Mouse (Mus musculus): ENCODE results near the gene Trpc2. TPM values are rescaled to one million over a fixed set of nuclear protein-coding genes. Genes with fewer than 3 reads are reported as not detected.
"Not testable (repeated sequence)": the region's sequence is repeated elsewhere in the genome, so short reads cannot be mapped to it uniquely, and the experiment has no call there.

The Trpc2 gene
- under 1 TPM; 0.42 to 0.54 TPM for total RNA-seq (2021)
- long read RNA-seq, experiment 1, result 0 reads
- long read RNA-seq, experiment 2, partial matches to known transcripts, result 2 of 2 reads
- long read RNA-seq, experiment 2, other reads (novel, unspliced or antisense), result 0 of 2 reads

DNA sequence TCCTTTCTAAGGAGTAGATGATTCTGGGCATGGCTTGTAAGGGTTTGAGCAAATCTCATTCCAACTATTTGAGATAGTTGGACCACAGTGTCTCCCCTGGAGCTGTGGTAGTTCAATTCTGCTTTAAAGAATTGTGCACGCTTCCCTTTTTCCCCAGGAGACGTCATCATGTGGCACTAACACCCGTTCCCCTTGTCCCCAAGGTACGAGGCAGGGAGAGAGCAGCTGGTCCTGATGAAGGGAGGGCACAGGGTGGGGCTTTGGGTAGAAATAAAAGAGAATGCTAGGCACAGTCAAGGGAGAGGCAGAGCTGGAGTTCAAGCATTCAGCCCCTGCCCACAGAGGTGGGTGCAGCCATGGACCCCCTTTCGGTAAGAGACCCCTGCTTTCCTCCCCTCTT lies at the start of gene Trpc2:
TSS of gene Trpc2 (plus strand) at position 301 of the 400 bp plus-strand sequence.
- no peak for DNase-seq
- intact Hi-C loops (cut with DNase I), result no loop called here

DNA sequence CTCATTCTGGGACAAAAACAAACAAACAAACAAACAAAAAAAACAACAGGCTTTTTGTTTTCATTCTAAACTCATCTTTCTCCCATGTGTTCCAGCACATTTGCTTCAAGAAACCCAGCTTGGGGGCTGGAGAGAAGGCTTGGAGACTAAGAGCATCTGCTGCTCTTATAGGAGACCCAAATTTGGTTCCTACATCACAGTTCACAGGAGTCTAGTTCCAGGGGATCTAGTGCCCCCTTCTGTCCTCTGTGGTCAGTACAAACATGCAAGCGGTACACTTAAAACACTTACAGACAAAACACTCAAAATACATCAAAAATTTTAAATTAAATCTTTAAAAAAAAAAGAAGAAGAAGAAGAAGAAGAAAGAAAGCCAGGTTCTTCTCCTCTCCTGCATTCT lies 48.0 kb upstream of the Trpc2 start:
- intact Hi-C loops (cut with DNase I), result loop anchor here (5.0 kb wide), 2 partner anchors 38 to 118 kb away; no protein-coding TSS in a partner anchor

DNA sequence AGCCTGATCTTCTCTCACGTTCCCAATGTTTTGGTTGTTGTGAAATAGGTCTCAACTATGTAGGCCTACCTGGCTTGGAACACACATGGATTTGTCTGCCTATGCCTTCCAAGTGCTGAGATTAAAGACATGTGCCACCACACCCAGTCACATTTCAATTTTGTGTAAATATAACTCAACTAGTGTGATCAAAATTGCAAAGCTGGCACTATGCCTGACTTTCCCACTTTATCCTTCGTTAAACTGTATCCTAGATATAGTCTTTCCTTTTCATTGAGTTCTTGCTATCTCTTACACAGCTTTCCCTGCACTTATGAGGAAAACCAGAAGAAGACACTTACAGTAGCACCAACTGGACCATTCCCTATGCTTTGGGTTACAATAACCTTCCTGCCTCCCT lies 47.4 kb upstream of the Trpc2 start:
- intact Hi-C loops (cut with DNase I), result loop anchor here (5.0 kb wide), 1 partner anchor 38 kb away; no protein-coding TSS in a partner anchor
- DNase-seq, result no peak

More for the DNA sequence above, 48.0 kb upstream of the Trpc2 start:
- DNase-seq, result no peak

DNA sequence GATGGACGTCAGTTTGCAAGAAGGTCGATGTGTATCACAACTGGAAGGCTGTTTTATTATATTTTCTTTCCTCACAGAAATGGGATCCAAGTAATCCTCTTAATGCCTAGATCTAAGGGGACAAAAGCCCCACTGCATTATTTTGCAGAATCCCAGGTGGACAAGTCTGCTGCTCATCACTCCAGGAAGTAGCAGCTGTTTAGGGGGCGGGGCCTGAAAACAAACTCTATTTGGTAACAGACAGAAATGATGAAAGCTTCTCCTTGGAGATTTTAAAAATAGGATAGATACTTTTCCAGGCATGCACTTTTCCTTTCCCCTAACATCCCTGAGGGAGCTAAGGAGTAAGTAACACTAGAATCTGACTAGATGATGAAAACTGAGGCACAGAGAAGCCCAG lies 45.6 kb upstream of the Trpc2 start:
- DNase-seq, result no peak
- intact Hi-C loops (cut with DNase I), result loop anchor here (5.0 kb wide), 1 partner anchor 40 kb away; no protein-coding TSS in a partner anchor

DNA sequence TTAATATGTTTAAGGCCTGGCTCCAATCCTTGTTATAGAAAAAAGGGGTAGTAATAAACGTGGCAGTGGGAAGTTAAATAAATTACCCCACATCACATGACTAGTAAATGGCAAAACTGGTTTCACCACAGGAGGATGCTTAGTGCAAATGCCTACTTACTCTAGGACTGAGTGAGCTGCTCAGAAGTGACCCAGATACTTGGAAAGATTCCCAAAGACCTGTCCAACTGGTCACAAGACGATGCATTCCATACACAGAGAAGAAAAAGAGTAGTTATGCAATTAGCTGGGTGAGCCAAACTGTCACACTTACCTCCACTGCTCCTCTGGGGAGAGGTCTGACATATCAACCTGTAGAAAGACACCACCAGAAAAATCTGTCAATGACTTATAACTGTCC lies 40.6 kb upstream of the Trpc2 start:
- intact Hi-C loops (cut with DNase I), result no loop called here

DNA sequence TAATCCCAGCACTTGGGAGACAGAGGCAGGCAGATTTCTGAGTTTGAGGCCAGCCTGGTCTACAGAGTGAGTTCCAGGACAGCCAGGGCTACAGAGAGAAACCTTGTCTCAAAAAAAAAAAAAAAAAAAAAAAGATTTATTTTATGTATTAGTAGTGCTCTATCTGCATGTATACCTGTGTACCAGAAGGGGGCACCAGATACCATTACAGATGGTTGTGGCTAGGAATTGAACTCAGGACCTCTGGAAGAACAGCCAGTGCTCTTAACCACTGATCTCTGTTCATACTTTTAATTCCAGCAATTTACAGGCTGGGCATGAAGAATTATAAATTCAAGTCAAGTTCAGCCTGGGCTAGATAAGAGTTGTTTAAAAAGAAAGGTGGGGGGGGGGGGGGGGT lies 34.4 kb upstream of the Trpc2 start:
- DNase-seq; intact Hi-C loops (cut with DNase I): not testable (repeated sequence)

More for the DNA sequence above, 40.6 kb upstream of the Trpc2 start:
- DNase-seq, result no peak

DNA sequence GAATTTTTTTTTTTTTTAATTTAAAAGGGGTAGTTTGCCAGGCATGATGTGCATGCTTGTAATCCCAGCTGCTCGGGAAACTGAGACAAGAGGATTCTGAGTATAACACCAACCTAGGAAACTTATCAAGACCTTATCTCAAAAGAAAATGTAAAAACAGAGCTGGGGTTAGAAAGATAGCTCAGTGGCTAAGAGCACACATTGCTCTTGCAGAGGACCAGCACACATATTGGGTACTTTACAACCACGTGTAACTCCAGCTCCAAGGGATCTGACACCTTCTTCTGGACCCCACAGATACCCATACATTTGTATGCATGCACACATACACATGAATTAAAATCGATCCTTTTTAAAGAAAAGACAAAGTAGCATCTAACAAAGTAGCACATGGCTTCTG lies 21.6 kb upstream of the Trpc2 start:
- no peak for DNase-seq
- intact Hi-C loops (cut with DNase I), result no loop called here

DNA sequence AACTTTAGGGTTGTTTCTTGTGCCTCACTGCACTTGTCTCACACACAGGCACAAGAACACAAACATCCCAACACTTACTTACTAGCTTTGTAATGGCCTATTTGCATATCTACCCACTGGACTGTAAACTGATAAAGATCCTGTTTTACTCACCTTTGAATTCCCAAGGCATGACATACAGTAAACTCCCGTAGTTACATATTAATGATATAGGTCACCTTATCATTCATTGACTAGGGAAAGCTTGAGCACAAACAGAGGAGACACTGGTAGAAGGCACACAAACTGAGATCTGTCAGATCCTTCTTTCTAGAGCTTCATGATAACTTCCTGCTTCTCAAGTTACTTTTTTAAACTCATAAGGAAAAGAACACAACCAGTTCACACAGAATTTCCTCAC lies 20.7 kb upstream of the Trpc2 start:
- no peak for DNase-seq
- intact Hi-C loops (cut with DNase I), result no loop called here

DNA sequence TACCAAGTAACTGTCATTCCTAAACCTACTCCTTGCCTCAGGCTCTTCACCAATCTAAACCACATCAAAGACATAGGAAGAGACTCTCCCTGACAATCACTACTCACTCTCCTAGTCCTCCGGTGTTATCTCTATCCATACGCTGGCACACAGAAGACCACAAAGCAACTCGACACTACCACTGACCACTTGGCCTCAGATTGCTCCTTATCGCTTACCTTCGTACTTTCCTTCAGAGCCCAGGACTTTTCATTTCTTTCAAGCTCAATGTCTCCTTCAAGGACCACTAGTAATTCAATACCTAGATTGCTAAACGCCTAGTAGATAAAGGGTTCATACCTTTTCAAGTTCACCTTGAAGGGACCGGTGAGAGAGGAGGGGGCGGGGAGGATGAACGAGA lies 19.0 kb upstream of the Trpc2 start:
- no peak for DNase-seq
- intact Hi-C loops (cut with DNase I), result no loop called here

DNA sequence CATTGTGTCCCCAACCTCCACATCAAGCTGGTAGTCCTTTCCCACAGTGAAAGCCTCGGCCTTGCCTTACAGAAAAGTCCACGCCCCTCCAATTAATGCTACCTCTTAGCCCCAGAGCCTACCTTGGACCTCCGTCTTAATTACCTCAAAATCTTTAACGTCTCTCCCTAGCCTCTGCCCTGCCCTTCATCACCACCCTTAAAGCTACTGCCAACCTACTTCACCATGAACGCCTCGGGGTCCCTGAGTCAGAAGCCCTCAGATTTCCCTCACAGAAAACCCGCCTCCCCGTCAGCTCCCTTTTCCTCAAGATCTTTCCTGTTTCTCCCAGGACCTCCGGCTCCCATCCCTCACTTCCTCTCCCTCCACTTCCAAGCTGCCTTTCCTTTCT lies 18.3 kb upstream of the Trpc2 start:
- DNase-seq, result no peak
- intact Hi-C loops (cut with DNase I), result no loop called here

DNA sequence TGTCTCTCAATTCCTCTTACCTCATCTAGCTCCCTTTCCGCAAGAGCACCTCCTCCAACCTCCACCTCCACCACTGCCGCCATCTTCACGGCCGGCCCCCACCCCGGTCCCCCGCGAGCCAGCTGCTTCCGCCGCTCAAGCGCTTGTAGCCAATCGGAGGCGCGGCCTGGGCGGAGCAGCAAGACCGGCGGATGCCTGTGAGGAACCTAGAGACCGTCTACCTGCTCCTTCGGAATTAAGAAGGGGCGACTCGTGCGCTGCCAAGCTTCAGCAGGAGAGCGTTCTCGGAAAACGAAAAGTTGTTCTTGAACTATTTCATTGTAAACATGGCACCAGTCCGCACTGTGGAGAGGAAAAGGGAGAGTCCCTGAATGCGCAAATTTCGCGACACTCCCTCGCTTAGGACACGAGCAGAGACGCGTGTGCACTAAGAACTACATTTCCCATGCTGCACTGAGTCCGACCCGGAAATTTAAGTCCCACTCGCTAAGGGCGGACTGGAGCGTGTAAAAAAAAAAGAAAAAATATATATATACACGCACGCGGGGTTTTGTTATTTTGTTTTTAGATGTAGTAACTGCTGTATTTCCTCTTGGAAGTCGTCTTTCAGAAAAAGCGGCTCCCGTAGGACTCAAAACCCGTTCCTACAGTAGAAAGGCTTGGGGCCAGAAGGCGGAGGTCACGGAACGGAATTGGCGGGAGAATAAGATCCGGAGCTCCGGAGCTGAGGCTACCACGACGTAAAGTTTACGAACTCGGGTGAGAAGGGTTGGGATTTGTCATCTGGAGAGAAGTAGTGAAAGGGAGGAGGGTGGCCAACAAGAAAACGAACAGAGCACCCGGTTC lies 17.6 kb upstream of the Trpc2 start, which contains the start of the genes Rnf121, Xndc1 and Xntrpc:
TSS of gene Rnf121 (minus strand) at position 424 of the 846 bp plus-strand sequence.
TSS of gene Xndc1 (plus strand) at position 466 of the 846 bp plus-strand sequence.
TSS of gene Xntrpc (plus strand) at position 668 of the 846 bp plus-strand sequence.
- intact Hi-C loops (cut with DNase I), result no loop called here
- DNase-seq, result peak; percentile 91

DNA sequence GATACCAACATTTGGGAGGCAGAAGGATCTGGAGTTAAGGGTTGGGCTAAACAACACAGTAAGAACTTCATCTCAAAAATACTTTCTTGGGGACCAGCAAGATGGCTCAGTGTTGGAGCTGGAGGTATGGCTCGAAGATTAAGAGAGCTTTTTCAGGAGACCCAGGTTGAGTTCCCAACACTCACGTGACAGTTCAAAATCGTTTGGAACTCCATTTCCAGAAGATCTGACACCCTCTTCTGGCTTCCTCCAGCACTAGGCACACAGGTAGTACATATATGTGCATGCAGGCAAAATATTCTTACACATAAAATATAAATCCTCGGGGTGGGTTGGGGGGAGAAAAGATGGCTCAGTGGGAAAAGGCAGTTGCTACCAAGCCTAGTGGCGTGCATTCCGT lies 16.6 kb upstream of the Trpc2 start:
- intact Hi-C loops (cut with DNase I), result no loop called here

DNA sequence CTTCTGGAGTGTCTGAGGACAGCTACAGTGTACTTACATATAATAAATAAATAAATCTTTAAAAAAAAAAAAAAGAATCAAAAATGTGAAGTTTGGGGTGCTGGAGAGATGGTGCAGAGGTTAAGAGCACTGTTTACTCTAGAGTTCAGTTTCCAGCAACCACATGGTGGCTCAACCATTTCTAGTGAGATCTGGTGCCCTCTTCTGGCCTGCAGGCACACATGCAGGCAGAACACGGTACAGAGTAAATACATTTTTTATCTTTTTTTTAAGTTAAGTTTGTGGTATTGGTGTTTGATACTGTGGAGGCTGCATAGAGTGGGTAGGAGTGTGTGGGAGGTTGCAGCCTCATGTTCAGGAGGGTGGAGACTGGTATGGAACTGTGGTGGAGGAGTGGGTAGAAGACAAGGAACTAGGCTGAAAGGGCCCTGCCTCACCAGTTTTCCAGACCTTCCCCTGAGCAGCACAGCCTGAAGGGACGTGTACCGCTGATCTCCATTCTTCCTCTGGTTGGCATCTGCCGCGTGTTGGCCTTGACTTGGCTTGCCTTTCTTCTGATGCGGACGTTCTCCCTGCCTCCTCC lies 6.1 kb upstream of the Trpc2 start:
- no peak for DNase-seq
- intact Hi-C loops (cut with DNase I), result loop anchor here (5.0 kb wide), 2 partner anchors 75 to 160 kb away; no protein-coding TSS in a partner anchor

More for the DNA sequence above, 16.6 kb upstream of the Trpc2 start:
- DNase-seq, result no peak

DNA sequence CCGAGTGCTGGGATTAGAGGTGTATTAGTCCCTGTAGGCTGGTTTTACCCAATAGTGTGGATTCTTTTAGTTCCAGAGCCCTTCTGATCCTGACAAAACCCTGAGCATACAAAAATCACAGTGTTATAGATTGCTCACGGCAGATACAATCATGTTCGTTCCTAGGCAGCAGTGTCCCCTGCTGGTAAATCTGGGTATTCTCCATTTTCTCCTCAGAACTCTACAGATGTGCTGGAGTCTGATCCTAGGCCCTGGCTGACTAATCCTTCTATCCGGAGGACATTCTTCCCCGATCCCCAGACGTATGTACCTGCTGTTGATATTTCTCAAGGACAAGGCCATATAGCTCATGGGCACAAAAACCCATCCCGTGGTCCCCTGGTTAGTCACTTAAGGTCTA lies 4.4 kb upstream of the Trpc2 start:
- no peak for DNase-seq
- intact Hi-C loops (cut with DNase I), result loop anchor here (5.0 kb wide), 2 partner anchors 76 to 161 kb away; no protein-coding TSS in a partner anchor

DNA sequence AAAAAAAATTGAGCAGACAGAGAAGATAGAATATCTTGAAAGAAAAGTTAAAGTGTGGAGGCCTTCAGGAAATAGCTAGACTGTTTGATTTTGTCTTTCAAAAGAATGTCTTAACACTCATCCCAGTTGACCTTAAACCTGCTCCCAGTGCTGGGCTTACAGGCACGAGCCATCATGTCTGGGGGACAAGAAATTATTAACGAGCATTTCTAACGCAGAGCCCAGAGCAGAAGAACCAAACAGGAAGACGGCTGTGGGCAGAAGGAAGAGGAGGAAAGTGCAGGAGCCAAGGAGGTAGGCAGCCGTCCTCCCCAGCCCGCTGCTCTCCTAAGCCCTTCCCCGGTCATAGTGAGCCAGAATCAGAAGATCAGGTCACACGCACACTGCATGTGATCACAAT lies 2.6 kb upstream of the Trpc2 start:
- intact Hi-C loops (cut with DNase I), result no loop called here

DNA sequence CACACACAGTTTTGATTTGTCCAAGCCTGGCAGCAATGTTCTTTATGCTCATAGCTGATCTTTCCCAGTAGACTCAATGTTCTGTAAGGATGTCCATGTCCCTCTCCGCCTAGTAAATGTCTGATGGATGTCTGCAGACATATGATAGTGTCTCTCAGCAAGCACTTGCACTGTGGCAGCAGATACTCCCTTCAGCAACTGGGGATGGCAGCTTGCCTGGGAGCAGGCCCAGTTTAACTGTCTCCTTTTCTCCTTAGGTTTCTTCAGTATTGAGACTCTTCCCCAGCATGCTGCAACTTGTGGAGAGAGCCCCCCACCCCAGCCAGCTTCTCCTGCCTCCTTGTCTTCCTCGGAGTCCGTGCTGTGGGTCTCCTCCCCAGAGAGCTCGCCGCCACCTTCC lies 1.1 kb upstream of the Trpc2 start:
- no peak for DNase-seq
- intact Hi-C loops (cut with DNase I), result no loop called here

More for the DNA sequence above, 2.6 kb upstream of the Trpc2 start:
- DNase-seq, result no peak

DNA sequence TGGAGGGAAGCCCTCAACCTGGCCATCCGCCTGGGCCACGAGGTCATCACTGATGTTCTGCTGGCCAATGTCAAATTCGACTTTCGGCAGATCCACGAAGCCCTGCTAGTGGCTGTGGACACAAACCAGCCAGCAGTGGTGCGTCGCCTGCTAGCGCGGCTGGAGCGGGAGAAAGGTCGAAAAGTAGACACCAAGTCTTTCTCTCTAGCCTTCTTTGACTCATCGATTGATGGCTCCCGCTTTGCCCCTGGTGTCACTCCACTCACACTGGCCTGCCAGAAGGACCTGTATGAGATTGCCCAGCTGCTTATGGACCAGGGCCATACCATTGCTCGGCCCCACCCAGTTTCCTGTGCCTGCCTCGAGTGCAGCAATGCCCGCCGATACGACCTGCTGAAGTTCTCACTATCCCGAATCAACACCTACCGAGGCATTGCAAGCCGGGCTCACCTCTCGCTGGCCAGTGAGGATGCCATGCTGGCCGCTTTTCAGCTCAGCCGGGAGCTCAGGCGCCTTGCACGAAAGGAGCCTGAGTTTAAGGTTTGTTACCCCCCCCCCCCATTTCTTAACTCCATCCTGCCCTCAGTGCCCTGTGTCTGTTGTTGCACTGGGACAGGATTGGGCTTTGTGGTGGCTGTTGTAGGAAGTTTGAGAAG lies 1.3 kb downstream of the Trpc2 start:
- no peak for DNase-seq
- intact Hi-C loops (cut with DNase I), result no loop called here

DNA sequence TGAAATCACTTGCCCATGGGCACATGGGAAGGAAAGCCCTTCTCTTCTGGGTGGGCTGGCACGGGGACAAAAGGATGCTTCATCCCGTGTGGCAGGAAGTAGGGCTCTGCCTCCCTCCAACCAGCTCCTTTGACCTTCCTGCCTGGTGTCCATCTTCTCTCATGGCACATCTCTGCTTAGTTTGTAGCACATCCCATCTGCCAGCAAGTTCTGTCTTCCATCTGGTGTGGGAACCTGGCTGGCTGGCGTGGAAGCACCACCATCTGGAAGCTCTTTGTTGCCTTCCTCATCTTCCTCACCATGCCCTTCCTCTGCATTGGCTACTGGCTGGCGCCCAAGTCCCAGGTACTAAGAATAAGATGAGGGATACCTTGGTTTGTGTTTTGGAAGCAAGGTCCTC lies 4.4 kb downstream of the Trpc2 start:
- intact Hi-C loops (cut with DNase I), result no loop called here
- DNase-seq, result no peak

DNA sequence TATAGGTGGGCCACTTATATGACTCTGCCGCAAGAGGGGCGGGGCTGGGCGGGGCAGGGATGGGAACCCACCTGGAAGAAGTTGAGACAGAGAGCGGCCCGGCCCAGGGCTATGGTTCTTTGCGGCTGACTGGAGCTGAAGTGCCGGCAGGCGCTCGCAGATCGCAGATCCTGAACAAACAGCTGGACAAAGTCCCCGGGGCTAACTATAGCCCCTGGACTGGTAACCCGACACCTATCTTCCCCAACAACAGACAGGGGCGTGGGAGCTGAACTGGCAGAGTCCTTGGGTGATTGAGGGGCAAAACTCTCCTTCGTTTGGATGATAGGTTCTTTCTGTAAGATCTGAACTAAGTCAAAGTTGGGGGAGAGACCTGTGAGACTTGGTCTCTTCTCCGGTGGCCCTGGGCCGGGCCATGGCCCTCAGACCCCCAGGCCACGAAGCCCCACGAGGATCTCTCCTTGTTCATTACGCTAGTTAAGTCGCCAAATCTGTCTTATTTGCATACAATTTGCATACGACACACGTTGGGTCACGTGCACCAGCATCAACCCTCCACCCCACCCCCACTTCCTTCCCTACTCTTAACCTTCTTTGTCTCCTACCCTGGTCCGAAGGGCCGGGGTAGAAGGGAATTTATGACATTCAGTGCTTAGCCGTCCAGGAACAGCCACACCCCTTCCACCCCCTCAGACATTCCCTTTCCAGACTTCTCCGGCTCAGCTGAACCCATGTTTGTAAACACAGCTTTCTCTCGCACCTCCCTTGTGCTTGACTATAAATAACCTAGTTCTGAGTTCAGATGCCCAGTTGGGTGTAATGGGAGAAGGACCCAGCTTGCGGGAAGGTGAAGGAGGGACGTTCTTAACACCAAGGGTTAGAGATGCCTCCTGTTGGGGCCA lies 17.1 kb downstream of the Trpc2 start:
- intact Hi-C loops (cut with DNase I), result no loop called here
- DNase-seq, result no peak

DNA sequence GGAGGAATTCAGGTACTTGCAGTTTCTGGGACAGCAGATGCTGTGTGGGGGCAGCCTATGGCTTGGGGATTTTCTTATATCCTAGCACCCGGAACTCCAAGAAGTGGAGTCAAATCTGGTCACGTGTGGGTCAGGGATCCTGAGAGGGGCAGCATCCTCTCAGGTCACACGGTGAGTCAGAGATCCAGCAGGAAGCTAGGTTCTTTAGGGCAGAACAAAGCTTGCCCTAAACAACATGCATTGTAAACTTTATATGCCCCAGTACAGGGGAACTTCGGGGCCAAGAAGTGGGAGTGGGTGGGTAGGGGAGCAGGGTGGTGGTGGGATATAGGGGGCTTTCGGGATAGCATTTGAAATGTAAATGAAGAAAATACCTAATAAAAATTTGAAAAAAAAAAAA lies 18.0 kb downstream of the Trpc2 start:
- intact Hi-C loops (cut with DNase I), result no loop called here

More for the DNA sequence above, 18.0 kb downstream of the Trpc2 start:
- DNase-seq, result no peak
